Mouse (Mus musculus): Measurements from ENCODE around the gene Ska2. TPM values are rescaled to one million over a fixed set of nuclear protein-coding genes. Genes with fewer than 3 reads are reported as not detected.
A peak's percentile ranks its signal among the peaks of the same experiment; 100 is the strongest.

Ska2 gene
- total RNA-seq (2021): 10 to 100 TPM in 1 of 2 experiments, 1 to 10 TPM in 1; 9.8 to 14.1 TPM
- long read RNA-seq, experiment 1, transcript Ska2-201 (4 exons, 3,037 nt): major isoform, 9 of 13 reads
- long read RNA-seq, experiment 1, partial matches to known transcripts: 1 of 13 reads
- long read RNA-seq, experiment 1, other reads (novel, unspliced or antisense): 3 of 13 reads
- long read RNA-seq, experiment 2, partial matches to known transcripts: 1 of 5 reads
- long read RNA-seq, experiment 2, other reads (novel, unspliced or antisense): 2 of 5 reads

GRCm38 (mm10) chr11:87108755-87109518 lies at the start of gene Ska2:
Ska2 (plus strand) TSS chr11:87109234.
- DNase-seq (ENCODE audit: extremely low spot score in 1 of 2, low spot score in 2 of 2): peak; percentile 91 to 97
- H3K4me3 ChIP-seq: peak within 1 kb of the TSS; percentile 68
- intact Hi-C loops (cut with DNase I): loop anchor here (2.0 kb wide), 2 partner anchors 22 to 34 kb away; partner anchors contain the start of genes Gdpd1 and Smg8
- H3K27ac ChIP-seq: peak within 1 kb of the TSS; percentile 92
- no peak for TF ChIP-seq CTCF (IDR thresholded peaks at IDR 0.05)

- no peak for TF ChIP-seq CTCF (IDR thresholded peaks at IDR 0.05)
- H3K27ac ChIP-seq: no peak overlapping the region
- intact Hi-C loops (cut with DNase I): no loop called here
- no peak for DNase-seq (ENCODE audit: extremely low spot score in 1 of 2, low spot score in 2 of 2)
- H3K4me3 ChIP-seq: no peak overlapping the region
These were observed 48.6 kb upstream of the Ska2 start for GRCm38 (mm10) chr11:87060410-87060809.

- intact Hi-C loops (cut with DNase I): no loop called here
- DNase-seq (ENCODE audit: extremely low spot score in 1 of 2, low spot score in 2 of 2): no peak
- Histone ChIP-seq H3K27ac (no peak overlapping the region), H3K4me3 (no peak overlapping the region)
- no peak for TF ChIP-seq CTCF (IDR thresholded peaks at IDR 0.05)
These were observed 46.9 kb upstream of the Ska2 start for GRCm38 (mm10) chr11:87062087-87062486.

GRCm38 (mm10) chr11:87073343-87073865 lies 35.6 kb upstream of the Ska2 start:
- H3K27ac ChIP-seq: peak overlapping the region; percentile 93
- TF ChIP-seq CTCF (IDR thresholded peaks at IDR 0.05): peak; percentile 66
- DNase-seq (ENCODE audit: extremely low spot score in 1 of 2, low spot score in 2 of 2): peak; percentile 67 to 71
- H3K4me3 ChIP-seq: peak overlapping the region; percentile 88
- intact Hi-C loops (cut with DNase I): no loop called here

- H3K27ac ChIP-seq: peak within 1 kb of the TSS; percentile 93
- intact Hi-C loops (cut with DNase I): loop anchor here (2.0 kb wide), 1 partner anchor 35 kb away; the partner anchor contains the start of genes Prr11 and Ska2
- peak; percentile 27 for TF ChIP-seq CTCF (IDR thresholded peaks at IDR 0.05)
These were observed 35.1 kb upstream of the Ska2 start, which contains the start of gene Gdpd1 for GRCm38 (mm10) chr11:87073866-87074440. Gdpd1 (minus strand) TSS chr11:87074062.

GRCm38 (mm10) chr11:87083712-87084111 lies 25.3 kb upstream of the Ska2 start:
- H3K27ac ChIP-seq: no peak overlapping the region
- intact Hi-C loops (cut with DNase I): no loop called here
- no peak for TF ChIP-seq CTCF (IDR thresholded peaks at IDR 0.05)
- no peak overlapping the region for H3K4me3 ChIP-seq
- DNase-seq (ENCODE audit: extremely low spot score in 1 of 2, low spot score in 2 of 2): no peak

More at GRCm38 (mm10) chr11:87073866-87074440, 35.1 kb upstream of the Ska2 start, which contains the start of gene Gdpd1:
- peak within 1 kb of the TSS; percentile 88 for H3K4me3 ChIP-seq
- peak; percentile 89 for DNase-seq (ENCODE audit: extremely low spot score in 1 of 2, low spot score in 2 of 2)

GRCm38 (mm10) chr11:87085461-87085860 lies 23.6 kb upstream of the Ska2 start:
- peak overlapping the region; percentile 76 for H3K4me3 ChIP-seq
- H3K27ac ChIP-seq: no peak overlapping the region
- DNase-seq (ENCODE audit: extremely low spot score in 1 of 2, low spot score in 2 of 2): no peak
- TF ChIP-seq CTCF (IDR thresholded peaks at IDR 0.05): no peak
- intact Hi-C loops (cut with DNase I): no loop called here

GRCm38 (mm10) chr11:87086290-87086984 lies 22.6 kb upstream of the Ska2 start, which contains the start of gene Smg8:
Smg8 (minus strand) TSS chr11:87086774.
- Histone ChIP-seq H3K27ac (peak within 1 kb of the TSS; percentile 71), H3K4me3 (peak within 1 kb of the TSS; percentile 76)
- DNase-seq (ENCODE audit: extremely low spot score in 1 of 2, low spot score in 2 of 2): peak; percentile 78 to 79
- intact Hi-C loops (cut with DNase I): loop anchor here (2.0 kb wide), 1 partner anchor 22 kb away; the partner anchor contains the start of genes Prr11 and Ska2
- no peak for TF ChIP-seq CTCF (IDR thresholded peaks at IDR 0.05)

GRCm38 (mm10) chr11:87087142-87087541 lies 21.9 kb upstream of the Ska2 start:
- intact Hi-C loops (cut with DNase I): loop anchor here (2.0 kb wide), 1 partner anchor 22 kb away; the partner anchor contains the start of genes Prr11 and Ska2
- H3K4me3 ChIP-seq: peak overlapping the region; percentile 76
- no peak for DNase-seq (ENCODE audit: extremely low spot score in 1 of 2, low spot score in 2 of 2)
- H3K27ac ChIP-seq: peak overlapping the region; percentile 71; the same call in 1 of the 2 replicates
- TF ChIP-seq CTCF (IDR thresholded peaks at IDR 0.05): no peak

GRCm38 (mm10) chr11:87108409-87108754 lies 652 bp upstream of the Ska2 start, which contains the start of gene Prr11:
Prr11 (minus strand) TSS chr11:87108708.
- H3K4me3 ChIP-seq: peak within 1 kb of the TSS; percentile 68
- intact Hi-C loops (cut with DNase I): loop anchor here (2.0 kb wide), 2 partner anchors 22 to 34 kb away; partner anchors contain the start of genes Gdpd1 and Smg8
- no peak for DNase-seq (ENCODE audit: extremely low spot score in 1 of 2, low spot score in 2 of 2)
- no peak for TF ChIP-seq CTCF (IDR thresholded peaks at IDR 0.05)
- peak within 1 kb of the TSS; percentile 92 for H3K27ac ChIP-seq
